Mouse (Mus musculus): ENCODE measurements around the gene Fancc. TPM values are rescaled to one million over a fixed set of nuclear protein-coding genes. Genes with fewer than 3 reads are reported as not detected.

The Fancc gene
- polyA plus RNA-seq, 1 experiment from 2014 or later: 28.7 TPM

MicroRNA genes within 50 kb of the gene (microRNA counts, 519-probe panel; counts per million panel counts)
- microRNA mmu-miR-23b (3,231 counts per million, percentile 85 among the panel's probes with 10 or more counts), microRNA mmu-miR-24 (2,930 counts per million, percentile 78 among the panel's probes with 10 or more counts), microRNA mmu-miR-27b (2,700 counts per million, percentile 68 among the panel's probes with 10 or more counts)

Small RNA genes lying within 50 kb of the gene (microRNA-seq; reads per million reads assigned to microRNA genes)
- 32,957 reads per million, percentile 98 among the genes with 10 or more reads in this experiment for gene Mir23b
- gene Mir24-1: not detected
- gene Mir27b: 2,747 reads per million, percentile 85 among the genes with 10 or more reads in this experiment
- gene Mir3074-1: not detected

Other genes with a start within 250 kb of the Fancc start
- gene Ptch1, start 76.3 kb upstream of the Fancc start, polyA plus RNA-seq (2015; fragmentation: Nextera tagmentation; extraction: Ambion mirVana): 34.8 and 36.8 TPM in 2 replicates